Comparison of ENCODE assay signal across 8 mouse cellular contexts in genomic region chr17:23726758-23727142, GRCm38 (mm10). TPM values are rescaled to one million over a fixed set of nuclear protein-coding genes. Genes with fewer than 3 reads are reported as not detected.
A peak's percentile ranks its signal among the peaks of the same experiment; 100 is the strongest.
DNase-seq lines count a peak whose midpoint lies in the region; ATAC-seq lines count a peak whose summit lies in the region.

No protein-coding gene starts in this region.

- peak overlapping the region; percentile 80 for H3K27ac ChIP-seq in embryonic facial prominence, embryonic 12.5 days
- H3K27ac ChIP-seq in heart, embryonic 11.5 days (ENCODE audit: low read depth, low read length): peak overlapping the region; percentile 95
- peak overlapping the region; percentile 90 for H3K27ac ChIP-seq in kidney, embryonic 16.5 days (ENCODE audit: low read length)
- H3K27ac ChIP-seq in lung, embryonic 15.5 days: peak overlapping the region; percentile 98

- H3K27me3 ChIP-seq in embryonic facial prominence, embryonic 12.5 days: no peaks in the 10 kb centered on the region
- no peaks in the 10 kb centered on the region for H3K27me3 ChIP-seq in heart, embryonic 11.5 days (ENCODE audit: control insufficient read depth, insufficient read depth, low read length)
- no peaks in the 10 kb centered on the region for H3K27me3 ChIP-seq in kidney, embryonic 16.5 days (ENCODE audit: insufficient read depth, low read length)
- H3K27me3 ChIP-seq in lung, embryonic 15.5 days: no peaks in the 10 kb centered on the region

- peak overlapping the region; percentile 94 for H3K4me3 ChIP-seq in embryonic facial prominence, embryonic 12.5 days
- H3K4me3 ChIP-seq in heart, embryonic 11.5 days (ENCODE audit: low read depth, low read length): peak overlapping the region; percentile 90
- peak overlapping the region; percentile 84 for H3K4me3 ChIP-seq in kidney, embryonic 16.5 days (ENCODE audit: low read length)
- peak overlapping the region; percentile 97 for H3K4me3 ChIP-seq in lung, embryonic 15.5 days

- H3K4me2 ChIP-seq in embryonic facial prominence, embryonic 12.5 days (replicated peaks): peak overlapping the region; percentile 86
- peak overlapping the region; percentile 77 for H3K4me2 ChIP-seq in heart, embryonic 11.5 days
- peak overlapping the region; percentile 59 for H3K4me2 ChIP-seq in kidney, embryonic 16.5 days (replicated peaks; ENCODE audit: low read depth, low read length)
- peak overlapping the region; percentile 71 for H3K4me2 ChIP-seq in lung, embryonic 15.5 days

- H3K9me3 ChIP-seq in embryonic facial prominence, embryonic 12.5 days: no peaks in the 10 kb centered on the region
- no peaks in the 10 kb centered on the region for H3K9me3 ChIP-seq in heart, embryonic 11.5 days (replicated peaks; ENCODE audit: control insufficient read depth, low read length)
- no peaks in the 10 kb centered on the region for H3K9me3 ChIP-seq in kidney, embryonic 16.5 days (ENCODE audit: low read length)
- no peaks in the 10 kb centered on the region for H3K9me3 ChIP-seq in lung, embryonic 15.5 days

- peak overlapping the region; percentile 73 for H3K9ac ChIP-seq in embryonic facial prominence, embryonic 12.5 days
- H3K9ac ChIP-seq in heart, embryonic 11.5 days (ENCODE audit: low read depth, low read length): peak overlapping the region; percentile 89
- peak overlapping the region; percentile 86 for H3K9ac ChIP-seq in kidney, embryonic 16.5 days (replicated peaks; ENCODE audit: low read length)
- peak overlapping the region; percentile 89 for H3K9ac ChIP-seq in lung, embryonic 15.5 days

- 0 out of 2 replicates have a peak, but pooled peaks cover 16% of the 10 kb centered on the region for H3K4me1 ChIP-seq in embryonic facial prominence, embryonic 12.5 days
- peaks cover 3% of the 10 kb centered on the region; the same call in 1 of the 2 replicates for H3K4me1 ChIP-seq in heart, embryonic 11.5 days (ENCODE audit: control insufficient read depth, insufficient read depth, low read length)
- H3K4me1 ChIP-seq in kidney, embryonic 16.5 days (ENCODE audit: insufficient read depth, low read length): peaks cover 12% of the 10 kb centered on the region
- peaks cover 19% of the 10 kb centered on the region for H3K4me1 ChIP-seq in lung, embryonic 15.5 days

- DNase-seq in ES-CJ7 (ENCODE audit: low read depth, low spot score): peak; percentile 70
- DNase-seq in adrenal gland, postnatal 25 days: peak; percentile 80
- DNase-seq in ovary, postnatal 10 days (ENCODE audit: low spot score): peak; percentile 38

- peak; percentile 79 for ATAC-seq in embryonic facial prominence, embryonic 12.5 days (ENCODE audit: insufficient number of reproducible peaks, insufficient read depth, low FRiP score, low TSS enrichment)
- ATAC-seq in heart, embryonic 11.5 days (replicated peaks; ENCODE audit: insufficient number of reproducible peaks, low FRiP score, low TSS enrichment): peak; percentile 90
- ATAC-seq in kidney, embryonic 16.5 days (ENCODE audit: low FRiP score, low TSS enrichment): peak; percentile 94
- peak; percentile 94 for ATAC-seq in lung, embryonic 15.5 days (ENCODE audit: borderline replicate concordance, extremely low read depth, low FRiP score, low TSS enrichment)
- ATAC-seq in monocyte, adult 5-6 weeks (replicated peaks; ENCODE audit: insufficient number of reproducible peaks, low FRiP score, low TSS enrichment, poor library complexity, severe bottlenecking): no peak; the same call in 1 of the 2 replicates

- H3K36me3 ChIP-seq in embryonic facial prominence, embryonic 12.5 days: no peaks in the 10 kb centered on the region
- no peaks in the 10 kb centered on the region for H3K36me3 ChIP-seq in heart, embryonic 11.5 days (ENCODE audit: control insufficient read depth, insufficient read depth, low read length)
- H3K36me3 ChIP-seq in kidney, embryonic 16.5 days (ENCODE audit: insufficient read depth, low read length): no peaks in the 10 kb centered on the region
- no peaks in the 10 kb centered on the region for H3K36me3 ChIP-seq in lung, embryonic 15.5 days

- WGBS in embryonic facial prominence, embryonic 12.5 days: 1% methylated on average over 20 of the region's 20 CpGs
- WGBS in heart, embryonic 11.5 days (ENCODE audit: insufficient replicate concordance): under 1% methylated on average over 20 of the region's 20 CpGs
- 1% methylated on average over 16 of the region's 20 CpGs for WGBS in kidney, embryonic 16.5 days
- WGBS in lung, embryonic 15.5 days: under 1% methylated on average over 20 of the region's 20 CpGs

RNA-seq across cellular contexts. Expression of gene Pkmyt1, which starts 0.6 kb away (rescaled TPM):
- total RNA-seq in adrenal gland, postnatal 25 days (2021): 7.6 and 9.3 TPM in 2 replicates
- 54.2 and 54.6 TPM in 2 replicates for polyA plus RNA-seq in embryonic facial prominence, embryonic 12.5 days (2016; fragmentation: Nextera tagmentation; extraction: Ambion mirVana)
- polyA plus RNA-seq in heart, embryonic 11.5 days (2014; fragmentation: Nextera tagmentation; extraction: Ambion mirVana): 31.5 and 33.8 TPM in 2 replicates
- polyA plus RNA-seq in kidney, embryonic 16.5 days (2015; fragmentation: Nextera tagmentation; extraction: Ambion mirVana): 53.0 and 56.2 TPM in 2 replicates
- 61.7 and 68.6 TPM in 2 replicates for polyA plus RNA-seq in lung, embryonic 15.5 days (2015; fragmentation: Nextera tagmentation; extraction: Ambion mirVana)
- total RNA-seq in monocyte, adult 5-6 weeks (2017): 0.86 to 3.7 TPM (median 2.6 TPM) in 3 replicates

RNA-seq across cellular contexts. Expression of gene 1520401A03Rik, which starts 4.2 kb away (rescaled TPM):
- total RNA-seq in adrenal gland, postnatal 25 days (2021): 7.2 and 10.4 TPM in 2 replicates
- 0.66 and 1.0 TPM in 2 replicates for polyA plus RNA-seq in embryonic facial prominence, embryonic 12.5 days (2016; fragmentation: Nextera tagmentation; extraction: Ambion mirVana)
- polyA plus RNA-seq in heart, embryonic 11.5 days (2014; fragmentation: Nextera tagmentation; extraction: Ambion mirVana): 0.16 and 0.20 TPM in 2 replicates
- 0.15 and 0.61 TPM in 2 replicates for polyA plus RNA-seq in kidney, embryonic 16.5 days (2015; fragmentation: Nextera tagmentation; extraction: Ambion mirVana)
- 0.09 and 0.28 TPM in 2 replicates for polyA plus RNA-seq in lung, embryonic 15.5 days (2015; fragmentation: Nextera tagmentation; extraction: Ambion mirVana)
- not detected in 3 replicates for total RNA-seq in monocyte, adult 5-6 weeks (2017)

RNA-seq across cellular contexts. Expression of gene Paqr4, which starts 13.9 kb away (rescaled TPM):
- 10.4 and 11.7 TPM in 2 replicates for total RNA-seq in adrenal gland, postnatal 25 days (2021)
- 14.8 and 16.0 TPM in 2 replicates for polyA plus RNA-seq in embryonic facial prominence, embryonic 12.5 days (2016; fragmentation: Nextera tagmentation; extraction: Ambion mirVana)
- 7.6 and 7.9 TPM in 2 replicates for polyA plus RNA-seq in heart, embryonic 11.5 days (2014; fragmentation: Nextera tagmentation; extraction: Ambion mirVana)
- polyA plus RNA-seq in kidney, embryonic 16.5 days (2015; fragmentation: Nextera tagmentation; extraction: Ambion mirVana): 22.9 and 25.4 TPM in 2 replicates
- 43.9 and 46.7 TPM in 2 replicates for polyA plus RNA-seq in lung, embryonic 15.5 days (2015; fragmentation: Nextera tagmentation; extraction: Ambion mirVana)
- 0.38 to 5.1 TPM (median 2.9 TPM) in 3 replicates for total RNA-seq in monocyte, adult 5-6 weeks (2017)

RNA-seq across cellular contexts. Expression of gene Kremen2, which starts 18.9 kb away (rescaled TPM):
- not detected in 2 replicates for total RNA-seq in adrenal gland, postnatal 25 days (2021)
- polyA plus RNA-seq in embryonic facial prominence, embryonic 12.5 days (2016; fragmentation: Nextera tagmentation; extraction: Ambion mirVana): 23.4 and 25.1 TPM in 2 replicates
- 0.27 and 0.63 TPM in 2 replicates for polyA plus RNA-seq in heart, embryonic 11.5 days (2014; fragmentation: Nextera tagmentation; extraction: Ambion mirVana)
- 0.81 and 1.3 TPM in 2 replicates for polyA plus RNA-seq in kidney, embryonic 16.5 days (2015; fragmentation: Nextera tagmentation; extraction: Ambion mirVana)
- polyA plus RNA-seq in lung, embryonic 15.5 days (2015; fragmentation: Nextera tagmentation; extraction: Ambion mirVana): 0.38 and 1.1 TPM in 2 replicates
- 0.39 TPM in 1 of 3 replicates, not detected in the others for total RNA-seq in monocyte, adult 5-6 weeks (2017)

RNA-seq across cellular contexts. Expression of gene Cldn9, which starts 42.9 kb away (rescaled TPM):
- total RNA-seq in adrenal gland, postnatal 25 days (2021): not detected in 2 replicates
- polyA plus RNA-seq in embryonic facial prominence, embryonic 12.5 days (2016; fragmentation: Nextera tagmentation; extraction: Ambion mirVana): 12.6 and 13.5 TPM in 2 replicates
- 0.25 and 0.46 TPM in 2 replicates for polyA plus RNA-seq in heart, embryonic 11.5 days (2014; fragmentation: Nextera tagmentation; extraction: Ambion mirVana)
- polyA plus RNA-seq in kidney, embryonic 16.5 days (2015; fragmentation: Nextera tagmentation; extraction: Ambion mirVana): 60.0 and 63.5 TPM in 2 replicates
- 4.4 and 4.8 TPM in 2 replicates for polyA plus RNA-seq in lung, embryonic 15.5 days (2015; fragmentation: Nextera tagmentation; extraction: Ambion mirVana)
- not detected in 3 replicates for total RNA-seq in monocyte, adult 5-6 weeks (2017)
